Mouse (Mus musculus): ENCODE measurements around the gene Hectd4. TPM values are rescaled to one million over a fixed set of nuclear protein-coding genes. Genes with fewer than 3 reads are reported as not detected.

Hectd4 gene
- polyA plus RNA-seq, 1 experiment from 2014 or later, result 6.5 TPM

GRCm38 (mm10) chr5:121340965-121341473 is 121.0 kb downstream of the Hectd4 start:
- Histone ChIP-seq H3K9me3 (ENCODE audit: control insufficient read depth, low read length) (no peaks in the 10 kb centered on the region), H3K27me3 (ENCODE audit: control insufficient read depth, insufficient read depth, low read length) (no peaks in the 10 kb centered on the region), H3K27ac (replicated peaks; ENCODE audit: low read depth, low read length) (no peak overlapping the region), H3K36me3 (ENCODE audit: control insufficient read depth, insufficient read depth, low read length) (peaks cover 17% of the 10 kb centered on the region), H3K9ac (ENCODE audit: low read length) (no peak overlapping the region), H3K4me1 (ENCODE audit: control insufficient read depth, insufficient read depth, low read length) (peaks cover 12% of the 10 kb centered on the region), H3K4me3 (ENCODE audit: low read depth, low read length) (no peak overlapping the region), H3K4me2 (ENCODE audit: low read depth, severe bottlenecking) (no peak overlapping the region)
- 11% methylated on average over 7 of the region's 7 CpGs for WGBS
- peak; percentile 57; the same call in 1 of the 2 replicates for ATAC-seq (ENCODE audit: insufficient number of reproducible peaks, low FRiP score, low TSS enrichment, low read depth)
- peak; percentile 39 for DNase-seq (ENCODE audit: low spot score)

- Histone ChIP-seq H3K27ac (replicated peaks; ENCODE audit: low read depth, low read length) (no peak overlapping the region), H3K9ac (ENCODE audit: low read length) (no peak overlapping the region), H3K36me3 (ENCODE audit: control insufficient read depth, insufficient read depth, low read length) (peaks cover 15% of the 10 kb centered on the region), H3K9me3 (ENCODE audit: control insufficient read depth, low read length) (no peaks in the 10 kb centered on the region), H3K4me3 (ENCODE audit: low read depth, low read length) (no peak overlapping the region), H3K27me3 (ENCODE audit: control insufficient read depth, insufficient read depth, low read length) (no peaks in the 10 kb centered on the region), H3K4me1 (ENCODE audit: control insufficient read depth, insufficient read depth, low read length) (peaks cover 12% of the 10 kb centered on the region), H3K4me2 (ENCODE audit: low read depth, severe bottlenecking) (no peak overlapping the region)
- 90% methylated on average over 11 of the region's 11 CpGs for WGBS
- no peak for ATAC-seq (ENCODE audit: insufficient number of reproducible peaks, low FRiP score, low TSS enrichment, low read depth)
- no peak for DNase-seq (ENCODE audit: low spot score)
These were observed 122.5 kb downstream of the Hectd4 start for GRCm38 (mm10) chr5:121342490-121342889.

- no peak for ATAC-seq (ENCODE audit: insufficient number of reproducible peaks, low FRiP score, low TSS enrichment, low read depth)
- no peak overlapping the region for H3K27ac ChIP-seq (replicated peaks; ENCODE audit: low read depth, low read length)
- H3K4me1 ChIP-seq (ENCODE audit: control insufficient read depth, insufficient read depth, low read length), result peaks cover 12% of the 10 kb centered on the region
- H3K4me2 ChIP-seq (ENCODE audit: low read depth, severe bottlenecking), result no peak overlapping the region
- H3K36me3 ChIP-seq (ENCODE audit: control insufficient read depth, insufficient read depth, low read length), result peaks cover 12% of the 10 kb centered on the region
- H3K9ac ChIP-seq (ENCODE audit: low read length), result no peak overlapping the region
- no peaks in the 10 kb centered on the region for H3K9me3 ChIP-seq (ENCODE audit: control insufficient read depth, low read length)
- no peak for DNase-seq (ENCODE audit: low spot score)
- H3K27me3 ChIP-seq (ENCODE audit: control insufficient read depth, insufficient read depth, low read length), result no peaks in the 10 kb centered on the region
- H3K4me3 ChIP-seq (ENCODE audit: low read depth, low read length), result no peak overlapping the region
- 92% methylated on average over 8 of the region's 8 CpGs for WGBS
These were observed 124.0 kb downstream of the Hectd4 start for GRCm38 (mm10) chr5:121343997-121344396.

GRCm38 (mm10) chr5:121359229-121359628 is 139.2 kb downstream of the Hectd4 start:
- H3K4me2 ChIP-seq (ENCODE audit: low read depth, severe bottlenecking), result no peak overlapping the region

GRCm38 (mm10) chr5:121361696-121362095 is 141.7 kb downstream of the Hectd4 start:
- Histone ChIP-seq H3K27ac (replicated peaks; ENCODE audit: low read depth, low read length) (no peak overlapping the region), H3K4me1 (ENCODE audit: control insufficient read depth, insufficient read depth, low read length) (no peaks in the 10 kb centered on the region), H3K36me3 (ENCODE audit: control insufficient read depth, insufficient read depth, low read length) (peaks cover 29% of the 10 kb centered on the region), H3K27me3 (ENCODE audit: control insufficient read depth, insufficient read depth, low read length) (no peaks in the 10 kb centered on the region), H3K9ac (ENCODE audit: low read length) (no peak overlapping the region), H3K4me2 (ENCODE audit: low read depth, severe bottlenecking) (peak overlapping the region; percentile 1; the same call in 1 of the 2 replicates), H3K9me3 (ENCODE audit: control insufficient read depth, low read length) (no peaks in the 10 kb centered on the region), H3K4me3 (ENCODE audit: low read depth, low read length) (no peak overlapping the region)
- ATAC-seq (ENCODE audit: insufficient number of reproducible peaks, low FRiP score, low TSS enrichment, low read depth) (no peak), DNase-seq (ENCODE audit: low spot score) (no peak)
- WGBS, result 79% methylated on average over 5 of the region's 5 CpGs

More at GRCm38 (mm10) chr5:121359229-121359628, 139.2 kb downstream of the Hectd4 start:
- DNase-seq (ENCODE audit: low spot score) (no peak), ATAC-seq (ENCODE audit: insufficient number of reproducible peaks, low FRiP score, low TSS enrichment, low read depth) (no peak)
- no peak overlapping the region for H3K27ac ChIP-seq (replicated peaks; ENCODE audit: low read depth, low read length)
- WGBS, result 77% methylated on average over 9 of the region's 9 CpGs
- peaks cover 30% of the 10 kb centered on the region for H3K36me3 ChIP-seq (ENCODE audit: control insufficient read depth, insufficient read depth, low read length)
- no peaks in the 10 kb centered on the region for H3K27me3 ChIP-seq (ENCODE audit: control insufficient read depth, insufficient read depth, low read length)
- no peaks in the 10 kb centered on the region for H3K9me3 ChIP-seq (ENCODE audit: control insufficient read depth, low read length)
- no peaks in the 10 kb centered on the region for H3K4me1 ChIP-seq (ENCODE audit: control insufficient read depth, insufficient read depth, low read length)
- no peak overlapping the region for H3K9ac ChIP-seq (ENCODE audit: low read length)
- no peak overlapping the region for H3K4me3 ChIP-seq (ENCODE audit: low read depth, low read length)

- no peak overlapping the region for H3K9ac ChIP-seq (ENCODE audit: low read length)
- H3K9me3 ChIP-seq (ENCODE audit: control insufficient read depth, low read length), result no peaks in the 10 kb centered on the region
- H3K4me1 ChIP-seq (ENCODE audit: control insufficient read depth, insufficient read depth, low read length), result no peaks in the 10 kb centered on the region
- H3K4me3 ChIP-seq (ENCODE audit: low read depth, low read length), result no peak overlapping the region
- WGBS, result 88% methylated on average over 7 of the region's 7 CpGs
- peaks cover 28% of the 10 kb centered on the region for H3K36me3 ChIP-seq (ENCODE audit: control insufficient read depth, insufficient read depth, low read length)
- DNase-seq (ENCODE audit: low spot score) (no peak), ATAC-seq (ENCODE audit: insufficient number of reproducible peaks, low FRiP score, low TSS enrichment, low read depth) (no peak)
- H3K4me2 ChIP-seq (ENCODE audit: low read depth, severe bottlenecking), result no peak overlapping the region
- H3K27ac ChIP-seq (replicated peaks; ENCODE audit: low read depth, low read length), result no peak overlapping the region
- H3K27me3 ChIP-seq (ENCODE audit: control insufficient read depth, insufficient read depth, low read length), result no peaks in the 10 kb centered on the region
These were observed 143.4 kb downstream of the Hectd4 start for GRCm38 (mm10) chr5:121363441-121363840.

- Histone ChIP-seq H3K4me2 (ENCODE audit: low read depth, severe bottlenecking) (no peak overlapping the region), H3K27me3 (ENCODE audit: control insufficient read depth, insufficient read depth, low read length) (no peaks in the 10 kb centered on the region), H3K9ac (ENCODE audit: low read length) (no peak overlapping the region), H3K4me1 (ENCODE audit: control insufficient read depth, insufficient read depth, low read length) (no peaks in the 10 kb centered on the region), H3K9me3 (ENCODE audit: control insufficient read depth, low read length) (no peaks in the 10 kb centered on the region), H3K27ac (replicated peaks; ENCODE audit: low read depth, low read length) (no peak overlapping the region), H3K36me3 (ENCODE audit: control insufficient read depth, insufficient read depth, low read length) (peaks cover 19% of the 10 kb centered on the region; the same call in 1 of the 2 replicates), H3K4me3 (ENCODE audit: low read depth, low read length) (no peak overlapping the region)
- 91% methylated on average over 16 of the region's 16 CpGs for WGBS
- DNase-seq (ENCODE audit: low spot score), result no peak
- no peak for ATAC-seq (ENCODE audit: insufficient number of reproducible peaks, low FRiP score, low TSS enrichment, low read depth)
These were observed 146.6 kb downstream of the Hectd4 start for GRCm38 (mm10) chr5:121366449-121367225.

GRCm38 (mm10) chr5:121367255-121367654 is 147.2 kb downstream of the Hectd4 start:
- Histone ChIP-seq H3K36me3 (ENCODE audit: control insufficient read depth, insufficient read depth, low read length) (peaks cover 17% of the 10 kb centered on the region), H3K9ac (ENCODE audit: low read length) (no peak overlapping the region), H3K4me2 (ENCODE audit: low read depth, severe bottlenecking) (no peak overlapping the region), H3K9me3 (ENCODE audit: control insufficient read depth, low read length) (no peaks in the 10 kb centered on the region), H3K27me3 (ENCODE audit: control insufficient read depth, insufficient read depth, low read length) (no peaks in the 10 kb centered on the region), H3K27ac (replicated peaks; ENCODE audit: low read depth, low read length) (no peak overlapping the region), H3K4me1 (ENCODE audit: control insufficient read depth, insufficient read depth, low read length) (no peaks in the 10 kb centered on the region), H3K4me3 (ENCODE audit: low read depth, low read length) (no peak overlapping the region)
- 86% methylated on average over 4 of the region's 4 CpGs for WGBS
- ATAC-seq (ENCODE audit: insufficient number of reproducible peaks, low FRiP score, low TSS enrichment, low read depth) (no peak), DNase-seq (ENCODE audit: low spot score) (no peak)
